Mouse (Mus musculus) ES-Bruce4 (cell line): ENCODE data around the gene Anapc16. TPM values are rescaled to one million over a fixed set of nuclear protein-coding genes. Genes with fewer than 3 reads are reported as not detected.
A peak's percentile ranks its signal among the peaks of the same experiment; 100 is the strongest.

Experiments
- H3K27ac ChIP-seq: 2 replicates; pipeline ENCODE4 v1.5.1; 2012; ENCODE audit warnings: low read length, inconsistent platforms; ENCODE audit not compliant: insufficient read depth
- H3K27me3 ChIP-seq: 2 replicates; pipeline ENCODE4 v1.6.1; 2012; ENCODE audit warnings: mild to moderate bottlenecking, low read length, inconsistent platforms; ENCODE audit not compliant: control insufficient read depth, poor library complexity, insufficient read depth, severe bottlenecking
- H3K36me3 ChIP-seq: 2 replicates; pipeline ENCODE4 v1.6.1; 2012; ENCODE audit warnings: inconsistent platforms, mild to moderate bottlenecking, low read length, moderate library complexity; ENCODE audit not compliant: control insufficient read depth, poor library complexity, insufficient read depth, severe bottlenecking
- H3K4me1 ChIP-seq: one replicate; pipeline ENCODE4 v1.8.1; 2011; ENCODE audit warnings: low read length; ENCODE audit not compliant: control insufficient read depth, insufficient read depth
- H3K4me3 ChIP-seq: 2 replicates; pipeline ENCODE4 v1.5.1; 2011; ENCODE audit warnings: low read depth, mild to moderate bottlenecking, low read length
- H3K9ac ChIP-seq: 2 replicates; pipeline ENCODE4 v1.6.1; 2012; ENCODE audit warnings: low read depth, mild to moderate bottlenecking, inconsistent platforms; ENCODE audit not compliant: poor library complexity, severe bottlenecking
- H3K9me3 ChIP-seq: replicated peaks from 2 replicates; pipeline ENCODE4 v1.6.1; 2012; ENCODE audit warnings: mild to moderate bottlenecking, low read length, inconsistent platforms; ENCODE audit not compliant: control insufficient read depth, poor library complexity, insufficient read depth, severe bottlenecking
- CTCF ChIP-seq: IDR thresholded peaks from one replicate; pipeline ENCODE4 v1.8.1; 2011; ENCODE audit warnings: low read depth, low read length
- EP300 ChIP-seq: IDR thresholded peaks from 2 replicates; pipeline ENCODE4 v1.6.1; 2011; ENCODE audit warnings: low read depth, low read length; ENCODE audit not compliant: insufficient read depth
- POLR2A ChIP-seq: IDR thresholded peaks from one replicate; pipeline ENCODE4 v1.8.1; 2011; ENCODE audit warnings: low read length; ENCODE audit not compliant: insufficient read depth
- polyA plus RNA-seq: library from polyadenylated mRNA; stranded (reverse); fragments of >200 nt; gene quantifications from 2 replicates; pipeline ENCODE4 v1.2.4, GENCODE M21; 2011; ENCODE audit warnings: low read depth; ENCODE audit not compliant: missing spikeins, insufficient read depth, insufficient read length

Anapc16 gene
- polyA plus RNA-seq, 1 experiment = 24.4 TPM

DNA sequence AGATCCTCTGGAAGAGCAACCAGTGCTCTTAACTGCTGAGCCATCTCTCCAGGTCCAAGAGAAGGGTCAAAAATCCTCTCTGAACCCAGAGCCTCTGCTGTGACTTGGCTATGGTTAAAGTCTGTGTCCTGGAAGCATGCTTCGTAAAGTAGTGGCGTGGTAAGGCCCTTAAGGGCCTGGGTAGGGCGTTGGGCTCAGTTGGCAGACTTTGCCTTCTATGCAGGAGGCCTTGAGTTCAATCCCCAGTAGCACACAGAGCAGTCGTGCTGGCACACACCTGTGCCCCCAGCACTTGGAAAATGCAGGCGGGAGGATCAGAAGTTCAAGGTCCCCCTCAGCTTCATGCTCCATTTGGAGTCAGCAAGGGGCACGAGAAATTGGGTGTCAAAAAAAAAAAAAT, 29.9 kb downstream of the Anapc16 start:
- Histone ChIP-seq H3K9ac (no peak overlapping the region), H3K27me3 (no peaks in the 10 kb centered on the region), H3K27ac (no peak overlapping the region), H3K4me1 (peaks cover 23% of the 10 kb centered on the region), H3K4me3 (no peak overlapping the region), H3K36me3 (no peaks in the 10 kb centered on the region), H3K9me3 (no peaks in the 10 kb centered on the region)
- TF ChIP-seq POLR2A = no peak
- TF ChIP-seq CTCF = no peak

DNA sequence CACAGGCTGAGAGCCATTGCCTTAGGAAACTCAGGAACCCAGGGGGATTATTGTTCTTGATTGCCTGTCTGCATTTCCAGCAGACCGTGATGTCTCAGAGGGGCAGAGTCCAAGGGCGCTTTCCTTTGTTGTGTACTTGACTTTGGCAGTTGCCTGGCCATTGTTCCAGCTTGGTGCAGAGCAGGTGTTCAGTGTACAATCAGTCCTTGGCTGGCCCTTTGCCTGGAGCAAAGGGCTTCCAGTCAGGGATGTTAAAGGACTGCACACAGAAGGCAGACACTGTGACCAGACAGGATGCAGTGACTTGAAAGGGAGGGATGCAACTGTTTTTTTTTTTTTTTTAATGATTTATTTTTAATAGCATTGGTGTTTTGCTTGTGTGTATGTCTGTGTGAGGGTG, 30.4 kb downstream of the Anapc16 start:
- H3K36me3 ChIP-seq = no peaks in the 10 kb centered on the region
- H3K4me3 ChIP-seq = no peak overlapping the region
- no peak overlapping the region for H3K27ac ChIP-seq
- no peaks in the 10 kb centered on the region for H3K9me3 ChIP-seq
- peaks cover 21% of the 10 kb centered on the region for H3K4me1 ChIP-seq
- H3K9ac ChIP-seq = no peak overlapping the region
- H3K27me3 ChIP-seq = no peaks in the 10 kb centered on the region
- no peak for TF ChIP-seq CTCF
- TF ChIP-seq POLR2A = no peak
- peak; percentile 99 for TF ChIP-seq EP300

DNA sequence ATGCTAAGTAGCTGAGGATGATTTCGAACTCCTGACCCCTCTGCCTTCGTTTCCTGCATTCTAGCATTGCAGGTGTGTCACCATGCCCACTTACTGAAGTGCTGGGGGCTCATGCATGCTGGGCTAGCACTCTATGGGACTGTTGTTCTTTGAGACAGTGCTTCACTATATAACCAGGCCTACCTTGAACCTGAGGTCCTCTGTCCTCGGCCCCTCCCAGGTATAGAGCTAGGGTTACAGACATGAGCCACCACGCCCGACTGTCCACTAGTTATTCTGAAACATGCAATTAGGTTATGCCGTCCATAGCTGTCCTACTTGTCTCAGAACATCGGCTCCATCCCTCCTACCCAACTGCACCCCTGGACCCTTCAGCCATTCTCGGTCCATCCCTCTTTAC, 31.1 kb downstream of the Anapc16 start:
- Histone ChIP-seq H3K9me3 (no peaks in the 10 kb centered on the region), H3K4me1 (peaks cover 21% of the 10 kb centered on the region), H3K4me3 (no peak overlapping the region), H3K9ac (no peak overlapping the region), H3K27ac (no peak overlapping the region; the same call in 1 of the 2 replicates), H3K36me3 (no peaks in the 10 kb centered on the region), H3K27me3 (no peaks in the 10 kb centered on the region)
- TF ChIP-seq EP300 = no peak
- TF ChIP-seq CTCF = no peak
- no peak for TF ChIP-seq POLR2A

- H3K27me3 ChIP-seq = no peaks in the 10 kb centered on the region
- no peaks in the 10 kb centered on the region for H3K36me3 ChIP-seq
- no peak for TF ChIP-seq EP300
- no peak for TF ChIP-seq CTCF
- no peak for TF ChIP-seq POLR2A
- H3K27ac ChIP-seq = no peak overlapping the region
- peak overlapping the region; percentile 41 for H3K9ac ChIP-seq
- H3K4me1 ChIP-seq = peaks cover 23% of the 10 kb centered on the region
- H3K9me3 ChIP-seq = no peaks in the 10 kb centered on the region
- peak overlapping the region; percentile 64 for H3K4me3 ChIP-seq
Measured at GRCm38 (mm10) chr10:59970450-59971062, 32.4 kb downstream of the Anapc16 start.

GRCm38 (mm10) chr10:59969821-59970449, 33.0 kb downstream of the Anapc16 start:
- TF ChIP-seq CTCF (no peak), POLR2A (no peak), EP300 (no peak)
- Histone ChIP-seq H3K36me3 (no peaks in the 10 kb centered on the region), H3K27me3 (no peaks in the 10 kb centered on the region), H3K4me1 (peaks cover 22% of the 10 kb centered on the region), H3K27ac (no peak overlapping the region), H3K4me3 (peak overlapping the region; percentile 64), H3K9me3 (no peaks in the 10 kb centered on the region), H3K9ac (peak overlapping the region; percentile 41)

DNA sequence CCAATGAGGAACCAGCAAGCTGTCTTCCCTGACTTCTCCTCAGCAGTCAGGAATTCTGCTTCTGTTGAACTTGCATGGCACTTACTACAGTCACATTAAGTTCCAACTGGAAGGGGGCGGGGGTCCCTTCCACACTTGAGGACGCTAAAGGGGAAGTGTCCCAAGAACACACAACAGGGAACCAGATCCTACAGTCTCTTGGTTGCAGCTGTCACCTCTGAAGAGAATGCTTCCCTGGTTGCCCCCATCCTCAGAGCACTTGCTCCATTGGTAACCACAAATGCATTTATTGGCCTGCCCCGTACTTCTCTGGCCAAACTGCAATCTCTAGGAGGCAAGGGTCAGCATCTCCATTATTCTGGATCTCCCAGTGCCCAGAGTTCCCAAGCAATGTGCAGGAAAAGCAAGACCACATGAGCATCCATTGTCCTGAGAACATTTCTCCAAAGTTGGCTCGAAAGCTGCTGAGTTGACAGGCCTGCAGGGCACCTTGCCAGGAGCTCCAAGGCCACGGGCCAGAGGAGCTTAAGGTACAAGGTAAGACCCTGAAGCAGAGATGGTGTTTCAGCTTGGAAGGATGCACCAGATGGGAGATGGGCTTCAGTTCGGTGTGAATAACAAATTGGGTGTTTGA, 35.5 kb downstream of the Anapc16 start:
- no peak overlapping the region for H3K4me3 ChIP-seq
- peaks cover 19% of the 10 kb centered on the region for H3K4me1 ChIP-seq
- TF ChIP-seq EP300 (no peak), CTCF (no peak), POLR2A (no peak)
- no peaks in the 10 kb centered on the region for H3K36me3 ChIP-seq
- no peaks in the 10 kb centered on the region for H3K9me3 ChIP-seq
- H3K27ac ChIP-seq = no peak overlapping the region
- no peak overlapping the region for H3K9ac ChIP-seq
- H3K27me3 ChIP-seq = no peaks in the 10 kb centered on the region
